ENCODE assay signal across 25 mouse cellular contexts in genomic region chr12:109371327-109371726, GRCm38 (mm10).
"Had no signal": no experiment of that assay in that cellular context is flagged by ENCODE, and none has a peak within 500 bp of the region (broad histone marks: within the 10 kb centered on the region; RNA-seq: fewer than 3 reads in every experiment).

No protein-coding gene starts in this region.

- H3K4me2 ChIP-seq: heart, embryonic 12.5 days; hindbrain, embryonic 12.5 days; hindbrain, embryonic 14.5 days; intestine, embryonic 15.5 days; limb, embryonic 13.5 days; limb, embryonic 15.5 days had no signal

- H3K9me3 ChIP-seq: heart, embryonic 10.5 days; heart, embryonic 12.5 days; hindbrain, embryonic 12.5 days; intestine, embryonic 15.5 days; limb, embryonic 15.5 days had no signal

- H3K9ac ChIP-seq: heart, embryonic 12.5 days; hindbrain, embryonic 12.5 days; hindbrain, embryonic 14.5 days; intestine, embryonic 15.5 days; limb, embryonic 13.5 days; limb, embryonic 15.5 days; liver, embryonic 14.5 days had no signal

- H3K27me3 ChIP-seq: heart, embryonic 12.5 days; hindbrain, embryonic 12.5 days; intestine, embryonic 15.5 days; limb, embryonic 13.5 days; limb, embryonic 15.5 days had no signal

- H3K27ac ChIP-seq: gastrocnemius, adult 2 months; heart, embryonic 10.5 days; hindbrain, embryonic 10.5 days; hindbrain, embryonic 12.5 days; hindbrain, embryonic 14.5 days; intestine, embryonic 15.5 days; layer of hippocampus, adult 2 months; left cerebral cortex, adult 2 months; limb, embryonic 13.5 days; limb, embryonic 15.5 days; liver, embryonic 14.5 days had no signal

- DNase-seq: gastrocnemius, adult 2 months; gastrocnemius, postnatal 10 days; gastrocnemius, postnatal 25 days; heart, postnatal 10 days; heart, postnatal 4 days; kidney, adult 18-20 months; kidney, adult 8-10 months; kidney, postnatal 10 days; kidney, postnatal 25 days; kidney, postnatal 4 days; left cerebral cortex, postnatal 4 days had no signal

- H3K4me3 ChIP-seq: gastrocnemius, adult 2 months; heart, embryonic 10.5 days; heart, embryonic 12.5 days; hindbrain, embryonic 10.5 days; hindbrain, embryonic 12.5 days; intestine, embryonic 15.5 days; layer of hippocampus, adult 2 months; left cerebral cortex, adult 2 months; limb, embryonic 13.5 days; limb, embryonic 15.5 days had no signal

- H3K4me1 ChIP-seq: hindbrain, embryonic 10.5 days; hindbrain, embryonic 12.5 days; intestine, embryonic 15.5 days; limb, embryonic 13.5 days; limb, embryonic 15.5 days had no signal

- H3K36me3 ChIP-seq: heart, embryonic 10.5 days; heart, embryonic 12.5 days; hindbrain, embryonic 10.5 days; hindbrain, embryonic 12.5 days; intestine, embryonic 15.5 days; limb, embryonic 13.5 days; limb, embryonic 15.5 days had no signal

- ATAC-seq: hindbrain, embryonic 16.5 days; inflammation-experienced regulatory T-cells, adult 6 months; intestine, embryonic 15.5 days; intestine, postnatal 0 days had no signal
